Mouse (Mus musculus): ENCODE measurements at regions not wholly inside any gene's neighbourhood (a gene's known extent, or its start where the extent isn't known, plus 50 kb on each side); places are given as distances from the start of the nearest gene placed in this dataset.

GRCm38 (mm10) chr4:95105424-95105823 lies 53.4 kb upstream of the Jun start:
- DNase-seq (ENCODE audit: low spot score in 2 of 2) = peak; percentile 54 to 58

- DNase-seq (ENCODE audit: low spot score in 2 of 2) = peak in 1 of 2 experiments; percentile 9
Observed at GRCm38 (mm10) chr4:95105926-95106622, 54.1 kb upstream of the Jun start.

- no peak for DNase-seq (ENCODE audit: low spot score in 2 of 2)
Observed at GRCm38 (mm10) chr4:95106881-95107665, 55.1 kb upstream of the Jun start.

- DNase-seq (ENCODE audit: low spot score in 2 of 2) = no peak
Observed at GRCm38 (mm10) chr4:95108811-95109210, 56.8 kb upstream of the Jun start.

- DNase-seq (ENCODE audit: low spot score in 2 of 2) = no peak
Observed at GRCm38 (mm10) chr4:95110828-95111227, 58.8 kb upstream of the Jun start.

- no peak for DNase-seq (ENCODE audit: low spot score in 2 of 2)
Observed at GRCm38 (mm10) chr4:95117158-95117681, 65.2 kb upstream of the Jun start.

- no peak for DNase-seq (ENCODE audit: low spot score in 2 of 2)
Observed at GRCm38 (mm10) chr4:95120876-95121275, 68.9 kb upstream of the Jun start.

- DNase-seq (ENCODE audit: low spot score in 2 of 2) = no peak
Observed at GRCm38 (mm10) chr4:95125346-95125745, 73.3 kb upstream of the Jun start.

- no peak for DNase-seq (ENCODE audit: low spot score in 2 of 2)
Observed at GRCm38 (mm10) chr4:95127970-95128369, 75.9 kb upstream of the Jun start.

GRCm38 (mm10) chr4:95133815-95134214 lies 81.8 kb upstream of the Jun start:
- no peak for DNase-seq (ENCODE audit: low spot score in 2 of 2)

- no peak for DNase-seq (ENCODE audit: low spot score in 2 of 2)
Observed at GRCm38 (mm10) chr4:95134611-95135010, 82.6 kb upstream of the Jun start.

GRCm38 (mm10) chr4:95137413-95138143 lies 85.6 kb upstream of the Jun start:
- no peak for DNase-seq (ENCODE audit: low spot score in 2 of 2)

- DNase-seq (ENCODE audit: low spot score in 2 of 2) = no peak
Observed at GRCm38 (mm10) chr4:95138676-95139075, 86.7 kb upstream of the Jun start.

- no peak for DNase-seq (ENCODE audit: low spot score in 2 of 2)
Observed at GRCm38 (mm10) chr4:95141253-95141652, 89.2 kb upstream of the Jun start.

GRCm38 (mm10) chr4:95143130-95143529 lies 91.1 kb upstream of the Jun start:
- DNase-seq (ENCODE audit: low spot score in 2 of 2) = no peak

- DNase-seq (ENCODE audit: low spot score in 2 of 2) = no peak
Observed at GRCm38 (mm10) chr4:95143668-95144067, 91.6 kb upstream of the Jun start.

- DNase-seq (ENCODE audit: low spot score in 2 of 2) = no peak
Observed at GRCm38 (mm10) chr4:95144440-95144839, 92.4 kb upstream of the Jun start.

- no peak for DNase-seq (ENCODE audit: low spot score in 2 of 2)
Observed at GRCm38 (mm10) chr4:95146268-95146667, 94.2 kb upstream of the Jun start.

GRCm38 (mm10) chr4:95148665-95149064 lies 96.6 kb upstream of the Jun start:
- no peak for DNase-seq (ENCODE audit: low spot score in 2 of 2)

GRCm38 (mm10) chr4:95151678-95152077 lies 99.7 kb upstream of the Jun start:
- DNase-seq (ENCODE audit: low spot score in 2 of 2) = no peak

- no peak for DNase-seq (ENCODE audit: low spot score in 2 of 2)
Observed at GRCm38 (mm10) chr4:95152431-95153115, 100.6 kb upstream of the Jun start.

All from left cerebral cortex, adult 18-20 months (tissue).